Mouse (Mus musculus) neural tube, embryonic 14.5 days (tissue): Measurements from ENCODE around the gene Olfr739. TPM values are rescaled to one million over a fixed set of nuclear protein-coding genes. Genes with fewer than 3 reads are reported as not detected.

Experiments
- ATAC-seq: fragments of 200-750 bp; cut with Nextera tagmentation; 2 replicates; pipeline ENCODE4 v1.8.0; 2017; ENCODE audit warnings: low read depth, mild to moderate bottlenecking, moderate TSS enrichment, moderate library complexity
- H3K27ac ChIP-seq: fragments of 300-500 bp; sonication (generic); 2 replicates; pipeline ENCODE4 v1.5.1; 2014; ENCODE audit warnings: low read depth, mild to moderate bottlenecking, control low read depth, low read length, moderate library complexity, mixed read lengths
- H3K27me3 ChIP-seq: fragments of 300-500 bp; sonication (generic); 2 replicates; pipeline ENCODE4 v1.6.1; 2014; ENCODE audit warnings: low read length; ENCODE audit not compliant: control insufficient read depth, insufficient read depth
- H3K36me3 ChIP-seq: fragments of 300-500 bp; sonication (generic); 2 replicates; pipeline ENCODE4 v1.6.1; 2014; ENCODE audit warnings: low read length, mixed read lengths; ENCODE audit not compliant: control insufficient read depth, insufficient read depth
- H3K4me1 ChIP-seq: fragments of 300-500 bp; sonication (generic); 2 replicates; pipeline ENCODE4 v1.6.1; 2014; ENCODE audit warnings: low read length; ENCODE audit not compliant: control insufficient read depth, insufficient read depth
- H3K4me2 ChIP-seq: fragments of 300-500 bp; sonication (generic); 2 replicates; pipeline ENCODE4 v1.6.1; 2014; ENCODE audit warnings: mild to moderate bottlenecking, low read depth, low read length, control low read depth
- H3K4me3 ChIP-seq: fragments of 300-500 bp; sonication (generic); 2 replicates; pipeline ENCODE4 v1.5.1; 2014; ENCODE audit warnings: low read depth, low read length, control low read depth, mixed read lengths
- H3K9ac ChIP-seq: fragments of 300-500 bp; sonication (generic); replicated peaks from 2 replicates; pipeline ENCODE4 v1.6.1; 2014; ENCODE audit warnings: low read depth, mild to moderate bottlenecking, control low read depth, low read length, mixed read lengths
- H3K9me3 ChIP-seq: fragments of 300-500 bp; sonication (generic); 2 replicates; pipeline ENCODE4 v1.6.1; 2016; ENCODE audit warnings: low read length; ENCODE audit not compliant: control insufficient read depth
- WGBS: fragments of 180-500 bp; shearing (Covaris S2); extraction: QIAGEN DNeasy Blood & Tissue Kit; methylation state at CpG from one replicate; pipeline ENCODE4 v1.1.7; 2014; 5-methylcytosine and 5-hydroxymethylcytosine counted together
- polyA plus RNA-seq: library from polyadenylated mRNA; unstranded; fragments of >200 nt; fragmentation: Nextera tagmentation; extraction: Ambion mirVana; gene quantifications from 2 replicates; pipeline ENCODE4 v1.2.1, GENCODE M21; 2014

Gene Olfr739
- not detected in 2 replicates for polyA plus RNA-seq

- 68% methylated on average over 2 of the region's 2 CpGs for WGBS
- ATAC-seq: no peak
- H3K4me1 ChIP-seq: no peaks in the 10 kb centered on the region
Observed at GRCm38 (mm10) chr14:50418326-50418725, at the start of gene Olfr739. Gene Olfr739 (plus strand): TSS chr14:50418626.

GRCm38 (mm10) chr14:50380863-50381262 is 37.6 kb upstream of the Olfr739 start, which contains the start of gene Olfr736:
Gene Olfr736 (plus strand): TSS chr14:50381163.
- H3K36me3 ChIP-seq: no peaks in the 10 kb centered on the region
- H3K9me3 ChIP-seq: no peaks in the 10 kb centered on the region
- no peak within 1 kb of the TSS for H3K27ac ChIP-seq
- WGBS: 90% methylated on average over 2 of the region's 2 CpGs
- H3K4me2 ChIP-seq: no peak within 1 kb of the TSS
- no peak within 1 kb of the TSS for H3K9ac ChIP-seq
- no peaks in the 10 kb centered on the region for H3K27me3 ChIP-seq
- no peak within 1 kb of the TSS for H3K4me3 ChIP-seq
- no peak for ATAC-seq
- H3K4me1 ChIP-seq: no peaks in the 10 kb centered on the region

More at GRCm38 (mm10) chr14:50418326-50418725, at the start of gene Olfr739:
- Histone ChIP-seq H3K9ac (no peak within 1 kb of the TSS), H3K4me2 (no peak within 1 kb of the TSS), H3K27ac (no peak within 1 kb of the TSS), H3K9me3 (no peaks in the 10 kb centered on the region), H3K4me3 (no peak within 1 kb of the TSS), H3K36me3 (no peaks in the 10 kb centered on the region), H3K27me3 (no peaks in the 10 kb centered on the region)

- H3K27me3 ChIP-seq: no peaks in the 10 kb centered on the region
- 86% methylated on average over 1 of the region's 1 CpGs for WGBS
- ATAC-seq: no peak
Observed at GRCm38 (mm10) chr14:50407268-50407667, 11.2 kb upstream of the Olfr739 start, which contains the start of gene Olfr738. Gene Olfr738 (plus strand): TSS chr14:50407568.

GRCm38 (mm10) chr14:50445245-50445644 is 26.8 kb downstream of the Olfr739 start, which contains the start of gene Olfr740:
Gene Olfr740 (plus strand): TSS chr14:50445545.
- H3K36me3 ChIP-seq: no peaks in the 10 kb centered on the region
- H3K4me2 ChIP-seq: no peak within 1 kb of the TSS
- ATAC-seq: no peak
- no peaks in the 10 kb centered on the region for H3K9me3 ChIP-seq
- no peaks in the 10 kb centered on the region for H3K27me3 ChIP-seq
- H3K9ac ChIP-seq: no peak within 1 kb of the TSS
- no peaks in the 10 kb centered on the region for H3K4me1 ChIP-seq
- H3K4me3 ChIP-seq: no peak within 1 kb of the TSS
- no peak within 1 kb of the TSS for H3K27ac ChIP-seq
- 82% methylated on average over 3 of the region's 3 CpGs for WGBS

More at GRCm38 (mm10) chr14:50407268-50407667, 11.2 kb upstream of the Olfr739 start, which contains the start of gene Olfr738:
- Histone ChIP-seq H3K4me1 (no peaks in the 10 kb centered on the region), H3K4me2 (no peak within 1 kb of the TSS), H3K9ac (no peak within 1 kb of the TSS), H3K9me3 (no peaks in the 10 kb centered on the region), H3K36me3 (no peaks in the 10 kb centered on the region), H3K4me3 (no peak within 1 kb of the TSS), H3K27ac (no peak within 1 kb of the TSS)

- Histone ChIP-seq H3K9me3 (no peaks in the 10 kb centered on the region), H3K36me3 (no peaks in the 10 kb centered on the region), H3K4me1 (no peaks in the 10 kb centered on the region), H3K9ac (no peak within 1 kb of the TSS), H3K27ac (no peak within 1 kb of the TSS), H3K27me3 (no peaks in the 10 kb centered on the region), H3K4me3 (no peak within 1 kb of the TSS), H3K4me2 (no peak within 1 kb of the TSS)
- ATAC-seq: no peak
- 73% methylated on average over 2 of the region's 2 CpGs for WGBS
Observed at GRCm38 (mm10) chr14:50472438-50472837, 54.0 kb downstream of the Olfr739 start, which contains the start of gene Olfr741. Gene Olfr741 (plus strand): TSS chr14:50472738.

Other genes starting within 250 kb of the Olfr739 start
- gene Olfr730, start 230.4 kb upstream of the Olfr739 start, polyA plus RNA-seq: not detected in 2 replicates
- not detected in 2 replicates for gene Olfr731, start 176.8 kb upstream of the Olfr739 start, polyA plus RNA-seq
- gene Olfr732, start 134.4 kb upstream of the Olfr739 start, polyA plus RNA-seq: not detected in 2 replicates
- gene Olfr733, start 117.1 kb upstream of the Olfr739 start, polyA plus RNA-seq: not detected in 2 replicates
- not detected in 2 replicates for gene Olfr734, start 91.9 kb upstream of the Olfr739 start, polyA plus RNA-seq
- not detected in 2 replicates for gene Olfr735, start 69.8 kb upstream of the Olfr739 start, polyA plus RNA-seq
- not detected in 2 replicates for gene Tlr11, start 60.7 kb upstream of the Olfr739 start, polyA plus RNA-seq
- not detected in 2 replicates for gene Olfr736, start 37.5 kb upstream of the Olfr739 start, polyA plus RNA-seq
- not detected in 2 replicates for gene Olfr738, start 11.1 kb upstream of the Olfr739 start, polyA plus RNA-seq
- gene Olfr740, start 26.9 kb downstream of the Olfr739 start, polyA plus RNA-seq: not detected in 2 replicates
- not detected in 2 replicates for gene Olfr741, start 54.1 kb downstream of the Olfr739 start, polyA plus RNA-seq
- gene Olfr742, start 85.0 kb downstream of the Olfr739 start, polyA plus RNA-seq: not detected in 2 replicates
- not detected in 2 replicates for gene Olfr743, start 103.2 kb downstream of the Olfr739 start, polyA plus RNA-seq
- not detected in 2 replicates for gene Olfr744, start 196.3 kb downstream of the Olfr739 start, polyA plus RNA-seq
- not detected in 2 replicates for gene Olfr745, start 220.8 kb downstream of the Olfr739 start, polyA plus RNA-seq
- not detected in 2 replicates for gene Olfr746, start 228.5 kb downstream of the Olfr739 start, polyA plus RNA-seq